Mouse (Mus musculus): Measurements from ENCODE around the gene Lcat.

The Lcat gene

GRCm38 (mm10) chr8:105949350-105949749, 6.2 kb upstream of the Lcat start:
- DNase-seq (ENCODE audit: low spot score in 2 of 2) = peak in 1 of 2 experiments; percentile 44

GRCm38 (mm10) chr8:105942542-105942941, 640 bp downstream of the Lcat start:
- no peak for DNase-seq (ENCODE audit: low spot score in 2 of 2)

- DNase-seq (ENCODE audit: low spot score in 2 of 2) = no peak
Measured at GRCm38 (mm10) chr8:105942026-105942425, 1.2 kb downstream of the Lcat start.

- DNase-seq (ENCODE audit: low spot score in 2 of 2) = peak in 1 of 2 experiments; percentile 51
Measured at GRCm38 (mm10) chr8:105938306-105938669, 4.9 kb downstream of the Lcat start, which contains the start of gene Psmb10. Gene Psmb10 (minus strand): TSS chr8:105938444.

GRCm38 (mm10) chr8:105937496-105938305, 5.5 kb downstream of the Lcat start:
- DNase-seq (ENCODE audit: low spot score in 2 of 2) = peak; percentile 54 to 57

- peak; percentile 70 to 87 for DNase-seq (ENCODE audit: low spot score in 2 of 2)
Measured at GRCm38 (mm10) chr8:105936866-105937475, 6.2 kb downstream of the Lcat start.

DNA sequence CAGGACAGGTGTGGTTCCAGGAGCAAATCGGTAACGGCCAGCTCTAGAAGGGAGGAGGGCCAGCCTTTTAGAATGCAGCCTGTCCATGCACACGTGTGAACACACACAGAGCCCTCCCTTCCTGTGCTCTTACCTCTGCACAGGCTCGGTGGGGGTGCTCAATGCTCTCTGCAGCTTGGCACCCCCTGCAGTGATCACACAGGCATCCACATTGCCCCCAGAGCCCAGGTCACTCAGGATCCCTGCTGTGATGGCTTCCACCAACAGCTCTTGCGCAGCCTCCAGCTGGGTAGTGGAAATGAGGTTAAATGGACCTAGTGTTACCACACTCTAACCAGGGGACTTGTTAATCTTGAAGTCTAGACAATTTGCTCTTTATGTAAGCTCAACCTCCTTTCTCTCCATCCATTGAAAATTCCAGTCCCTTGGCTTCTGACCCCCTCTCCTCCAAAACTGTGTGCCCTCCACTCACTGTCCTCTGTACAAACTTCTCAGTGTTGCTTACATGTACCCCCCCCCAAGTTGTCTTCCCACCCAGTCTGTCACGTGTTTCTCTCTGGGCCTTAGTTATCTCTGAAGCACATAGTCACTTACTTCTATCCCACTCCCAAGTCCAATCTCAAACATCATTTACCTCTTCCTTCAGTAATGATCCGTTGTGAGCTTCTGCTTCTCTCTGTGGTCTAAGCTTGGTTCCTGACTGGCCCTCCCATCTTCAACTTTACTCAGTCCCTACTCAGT, 7.1 kb downstream of the Lcat start:
- DNase-seq (ENCODE audit: low spot score in 2 of 2) = no peak

DNA sequence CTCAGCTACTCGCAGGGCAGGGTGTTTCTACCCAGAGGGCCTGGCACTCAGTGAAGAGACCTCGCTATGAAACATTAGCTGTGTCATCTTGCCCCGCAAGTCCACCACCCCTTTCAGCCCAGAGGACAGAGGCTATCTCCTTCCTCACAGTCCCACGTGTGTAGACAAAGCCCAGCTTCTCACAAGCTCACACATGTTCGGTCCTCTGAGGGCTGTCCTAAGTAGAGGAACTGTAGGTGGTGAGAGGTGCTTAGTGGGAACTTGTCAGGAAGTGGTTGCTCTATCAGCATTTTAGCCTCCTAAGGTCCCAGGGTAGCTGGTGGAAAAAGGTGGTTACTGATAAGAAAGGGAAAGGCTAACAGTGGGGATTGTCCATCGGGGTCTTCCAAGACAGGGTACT, 8.1 kb downstream of the Lcat start:
- DNase-seq (ENCODE audit: low spot score in 2 of 2) = peak in 1 of 2 experiments; percentile 11

DNA sequence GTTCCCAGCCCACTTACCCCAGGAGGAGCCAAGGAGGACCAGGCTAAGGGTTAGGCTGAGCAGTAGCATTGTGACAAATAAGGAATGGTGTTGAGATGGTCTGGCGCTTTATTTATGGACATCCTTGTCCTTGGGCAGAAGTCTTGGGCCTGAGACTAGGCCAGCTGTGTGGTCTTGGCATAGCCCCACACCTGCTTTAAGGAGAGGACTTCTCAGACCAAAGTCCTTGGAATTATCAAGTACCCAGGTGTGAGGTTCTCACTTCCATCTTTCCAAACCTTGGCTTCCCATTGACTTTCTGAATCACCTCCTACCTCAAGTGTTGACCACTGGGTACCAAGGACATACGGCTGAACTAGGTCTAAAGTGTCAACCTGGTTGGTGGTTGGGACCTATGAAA, 9.4 kb downstream of the Lcat start, which contains the start of gene Ctrl:
TSS of gene Ctrl (minus strand) at position 101 of the 400 bp plus-strand sequence.
- no peak for DNase-seq (ENCODE audit: low spot score in 2 of 2)

DNA sequence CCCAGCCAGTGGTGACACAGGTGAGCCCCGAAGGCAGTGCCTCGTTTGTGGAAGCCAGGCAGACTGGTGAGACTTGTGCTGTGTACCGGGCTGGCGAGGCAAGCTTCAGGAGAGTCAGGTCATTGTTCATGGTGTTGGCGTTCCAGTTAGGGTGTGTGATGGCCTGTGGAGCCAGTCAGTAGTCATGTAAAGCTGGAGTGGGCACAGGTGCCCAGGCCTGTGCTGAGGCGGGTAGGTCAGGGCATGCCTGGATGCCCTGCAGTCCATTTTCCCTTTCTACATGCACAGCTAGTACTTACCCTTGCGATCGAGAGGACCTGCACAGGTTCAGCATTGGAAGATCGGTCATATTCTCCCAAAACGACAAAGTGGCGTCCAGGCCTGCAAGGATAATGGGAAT, 10.7 kb downstream of the Lcat start:
- no peak for DNase-seq (ENCODE audit: low spot score in 2 of 2)

GRCm38 (mm10) chr8:105931271-105931670, 11.9 kb downstream of the Lcat start:
- no peak for DNase-seq (ENCODE audit: low spot score in 2 of 2)

- DNase-seq (ENCODE audit: low spot score in 2 of 2) = peak; percentile 93
Measured at GRCm38 (mm10) chr8:105930602-105931001, 12.6 kb downstream of the Lcat start.

DNA sequence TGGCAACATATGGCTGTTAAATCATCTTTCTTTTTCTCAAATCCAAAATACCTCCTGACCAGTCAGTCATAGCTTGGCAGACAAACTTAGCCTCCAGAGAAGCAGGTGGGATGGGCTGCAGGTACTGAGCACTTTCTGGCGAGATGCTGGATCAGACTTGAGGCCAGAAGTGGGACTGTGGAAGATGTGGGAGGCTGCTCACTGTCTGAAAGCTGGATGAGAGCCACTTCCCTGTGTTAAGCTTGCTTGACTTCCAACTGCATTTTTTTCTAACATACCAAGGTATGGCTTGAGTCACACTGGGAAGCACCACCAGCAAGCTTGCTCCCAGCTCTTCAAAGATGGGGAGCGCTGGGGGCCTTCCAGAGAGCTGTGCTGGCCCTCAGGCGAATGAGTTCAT, 18.1 kb downstream of the Lcat start:
- DNase-seq (ENCODE audit: low spot score in 2 of 2) = no peak

- no peak for DNase-seq (ENCODE audit: low spot score in 2 of 2)
Measured at GRCm38 (mm10) chr8:105919390-105919789, 23.8 kb downstream of the Lcat start.

DNA sequence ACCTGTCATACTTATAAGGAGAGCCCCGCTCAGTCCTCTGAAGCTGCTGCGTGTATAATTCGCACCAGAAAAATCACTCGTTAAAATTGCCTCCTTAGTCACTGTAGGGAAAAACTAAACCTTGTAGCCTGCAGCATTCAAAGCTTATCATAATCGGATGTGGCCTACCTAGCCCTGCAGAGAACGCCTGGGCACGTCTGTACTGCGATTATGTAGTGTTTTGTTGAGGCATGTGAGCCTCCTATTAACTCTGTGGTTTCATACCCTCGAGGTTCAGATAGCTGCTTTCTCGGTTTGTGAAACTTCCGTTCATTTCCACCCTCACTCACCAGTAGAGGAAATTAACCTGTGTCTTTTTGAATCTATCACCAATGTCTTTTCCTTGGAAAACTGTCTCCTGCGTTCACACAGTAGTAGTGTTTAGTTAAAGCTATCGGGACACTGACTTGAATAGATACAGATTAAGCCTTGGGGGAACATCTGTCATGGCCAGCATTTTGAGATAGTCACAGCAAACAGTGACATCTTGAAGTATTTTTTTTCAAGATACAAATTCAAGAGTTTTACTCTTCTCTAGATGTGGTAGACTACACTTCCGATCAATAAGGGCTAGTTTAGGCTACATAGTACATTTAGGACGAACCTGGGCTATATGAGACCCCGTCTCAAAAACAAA, 42.1 kb downstream of the Lcat start:
- peak in 1 of 2 experiments; percentile 39 for DNase-seq (ENCODE audit: low spot score in 2 of 2)

- peak; percentile 93 to 94 for DNase-seq (ENCODE audit: low spot score in 2 of 2)
Measured at GRCm38 (mm10) chr8:105900180-105900940, 42.8 kb downstream of the Lcat start, which contains the start of gene Pskh1. Gene Pskh1 (plus strand): TSS chr8:105900441.

DNA sequence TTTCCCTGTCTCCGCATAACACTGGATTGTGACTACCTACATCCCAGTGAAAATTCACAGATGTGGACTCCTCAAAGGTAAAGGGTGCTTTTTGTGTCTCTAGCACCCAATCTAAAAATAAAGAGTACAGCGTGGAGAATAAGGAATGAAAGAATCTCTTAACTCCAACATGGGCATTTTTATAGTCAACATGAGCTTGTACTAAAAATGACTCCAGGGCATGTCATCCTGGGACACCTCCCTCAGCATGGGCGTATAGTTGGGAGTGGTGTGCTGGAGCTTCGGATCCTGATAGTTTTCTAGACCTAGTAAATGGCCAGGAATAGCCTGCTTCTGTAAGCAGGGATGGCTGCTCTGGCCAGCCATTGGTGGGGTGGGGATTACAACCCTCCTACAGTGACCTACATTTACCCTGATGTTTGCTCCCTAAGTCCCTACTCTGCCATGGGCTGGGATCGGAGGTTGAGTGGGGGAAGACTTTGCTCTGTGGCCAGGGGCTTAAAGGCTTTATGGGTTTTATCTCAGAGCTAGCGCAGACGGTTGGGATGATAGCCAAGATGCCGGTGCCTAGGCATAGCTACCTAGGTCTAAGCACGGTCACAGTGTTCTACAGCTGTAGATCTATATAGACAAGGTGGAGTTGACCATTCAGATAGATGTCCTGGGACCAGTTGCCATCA, 45.2 kb downstream of the Lcat start:
- no peak for DNase-seq (ENCODE audit: low spot score in 2 of 2)

GRCm38 (mm10) chr8:105893339-105893738, 49.8 kb downstream of the Lcat start, which contains the start of gene Nrn1l:
Gene Nrn1l (plus strand): TSS chr8:105893567.
- DNase-seq (ENCODE audit: low spot score in 2 of 2) = peak in 1 of 2 experiments; percentile 42

DNA sequence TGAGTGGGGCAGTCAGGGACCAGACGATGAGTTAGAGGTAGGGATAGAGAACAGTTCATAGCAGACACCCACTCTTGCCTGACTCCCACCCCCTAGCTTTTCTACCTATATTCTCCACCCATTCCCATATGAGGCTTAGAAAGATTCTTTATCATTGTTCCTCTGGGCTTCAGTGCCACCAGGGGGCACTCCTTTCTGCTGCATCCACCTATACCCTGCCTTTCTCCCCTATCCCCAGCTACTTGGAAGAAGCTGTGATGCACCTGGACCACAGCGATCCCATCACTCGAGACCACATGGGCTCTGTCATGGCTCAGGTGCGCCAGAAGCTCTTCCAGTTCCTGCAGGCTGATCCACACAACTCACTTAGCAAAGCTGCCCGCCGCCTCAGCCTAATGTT, 50.8 kb downstream of the Lcat start:
- peak in 1 of 2 experiments; percentile 43 for DNase-seq (ENCODE audit: low spot score in 2 of 2)

- no peak for DNase-seq (ENCODE audit: low spot score in 2 of 2)
Measured at GRCm38 (mm10) chr8:105890870-105891269, 52.3 kb downstream of the Lcat start.
